Mouse (Mus musculus) testis, adult 2 months (tissue): ENCODE measurements around the gene Izumo1r.

Experiments
- CTCF ChIP-seq: fragments of 200-500 bp; IDR thresholded peaks from 2 replicates; pipeline ENCODE4 v1.5.1; 2012; ENCODE audit warnings: low read depth, mild to moderate bottlenecking, inconsistent platforms, low read length, moderate library complexity; ENCODE audit not compliant: control insufficient read depth, insufficient read depth, insufficient replicate concordance
- POLR2A ChIP-seq: fragments of 200-500 bp; IDR thresholded peaks from 2 replicates; pipeline ENCODE4 v1.6.1; 2012; ENCODE audit warnings: low read depth, mild to moderate bottlenecking, inconsistent platforms, low read length, moderate library complexity; ENCODE audit not compliant: control insufficient read depth

DNA sequence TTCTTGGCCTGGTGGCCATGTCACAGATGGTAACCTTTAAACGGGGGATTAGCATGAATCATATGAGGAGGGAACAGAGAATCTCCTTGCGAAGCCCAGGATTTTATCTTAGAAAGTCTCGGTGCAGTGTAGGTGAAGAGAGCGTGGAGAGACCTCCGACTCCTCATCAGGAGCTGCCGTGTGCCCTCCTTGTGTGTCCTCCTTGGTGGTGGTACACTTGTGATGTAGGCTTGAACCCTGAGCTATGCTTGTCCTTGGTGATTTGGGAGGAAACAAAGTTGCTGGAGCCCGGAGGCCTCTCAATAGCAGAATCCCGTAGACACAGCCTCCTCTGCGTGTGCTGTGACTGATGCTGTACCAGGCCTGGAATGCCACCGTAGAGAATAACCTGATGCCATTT, 32.9 kb downstream of the Izumo1r start:
- TF ChIP-seq CTCF (no peak), POLR2A (no peak)
